Mouse (Mus musculus) liver, embryonic 11.5 days (tissue): Measurements from ENCODE around the gene Pip5kl1. TPM values are rescaled to one million over a fixed set of nuclear protein-coding genes. Genes with fewer than 3 reads are reported as not detected.

Experiments used
- ATAC-seq: fragments of 200-750 bp; cut with Nextera tagmentation; replicated peaks from 2 replicates; pipeline ENCODE4 v1.8.0; 2017; ENCODE audit warnings: moderate number of reproducible peaks, mild to moderate bottlenecking, moderate TSS enrichment, moderate library complexity; ENCODE audit not compliant: low FRiP score
- DNase-seq: peaks from one replicate; pipeline ENCODE4 v3.0.0-alpha.2; 2017; ENCODE audit warnings: low spot score
- H3K27ac ChIP-seq: fragments of 300-500 bp; sonication (generic); 2 replicates; pipeline ENCODE4 v1.5.1; 2014; ENCODE audit warnings: mild to moderate bottlenecking, low read depth, low read length, control low read depth
- H3K27me3 ChIP-seq: fragments of 300-500 bp; sonication (generic); replicated peaks from 2 replicates; pipeline ENCODE4 v1.6.1; 2014; ENCODE audit warnings: low read length, mixed read lengths; ENCODE audit not compliant: control insufficient read depth, insufficient read depth
- H3K36me3 ChIP-seq: fragments of 300-500 bp; sonication (generic); 2 replicates; pipeline ENCODE4 v1.6.1; 2014; ENCODE audit warnings: mild to moderate bottlenecking, low read length, moderate library complexity, mixed read lengths; ENCODE audit not compliant: control insufficient read depth, insufficient read depth
- H3K4me1 ChIP-seq: fragments of 300-500 bp; sonication (generic); replicated peaks from 2 replicates; pipeline ENCODE4 v1.6.1; 2014; ENCODE audit warnings: low read length, mixed read lengths; ENCODE audit not compliant: control insufficient read depth, insufficient read depth
- H3K4me2 ChIP-seq: fragments of 300-500 bp; sonication (generic); 2 replicates; pipeline ENCODE4 v1.6.1; 2014; ENCODE audit warnings: mild to moderate bottlenecking, control low read depth, moderate library complexity
- H3K4me3 ChIP-seq: fragments of 300-500 bp; sonication (generic); 2 replicates; pipeline ENCODE4 v1.5.1; 2014; ENCODE audit warnings: low read depth, low read length, control low read depth
- H3K9ac ChIP-seq: fragments of 300-500 bp; sonication (generic); 2 replicates; pipeline ENCODE4 v1.6.1; 2014; ENCODE audit warnings: low read depth, low read length, control low read depth
- H3K9me3 ChIP-seq: fragments of 300-500 bp; sonication (generic); 2 replicates; pipeline ENCODE4 v1.6.1; 2016; ENCODE audit warnings: low read length, inconsistent platforms, mixed read lengths; ENCODE audit not compliant: control insufficient read depth
- WGBS: fragments of 180-500 bp; shearing (Covaris S2); extraction: QIAGEN DNeasy Blood & Tissue Kit; methylation state at CpG from one replicate; pipeline ENCODE4 v1.1.7; 2014; 5-methylcytosine and 5-hydroxymethylcytosine counted together
- polyA plus RNA-seq: library from polyadenylated mRNA; unstranded; fragments of >200 nt; fragmentation: Nextera tagmentation; extraction: Ambion mirVana; gene quantifications from 2 replicates; pipeline ENCODE4 v1.2.1, GENCODE M21; 2014

Gene Pip5kl1
- polyA plus RNA-seq, 1 experiment from 2014 or later: 0.48 TPM

DNA sequence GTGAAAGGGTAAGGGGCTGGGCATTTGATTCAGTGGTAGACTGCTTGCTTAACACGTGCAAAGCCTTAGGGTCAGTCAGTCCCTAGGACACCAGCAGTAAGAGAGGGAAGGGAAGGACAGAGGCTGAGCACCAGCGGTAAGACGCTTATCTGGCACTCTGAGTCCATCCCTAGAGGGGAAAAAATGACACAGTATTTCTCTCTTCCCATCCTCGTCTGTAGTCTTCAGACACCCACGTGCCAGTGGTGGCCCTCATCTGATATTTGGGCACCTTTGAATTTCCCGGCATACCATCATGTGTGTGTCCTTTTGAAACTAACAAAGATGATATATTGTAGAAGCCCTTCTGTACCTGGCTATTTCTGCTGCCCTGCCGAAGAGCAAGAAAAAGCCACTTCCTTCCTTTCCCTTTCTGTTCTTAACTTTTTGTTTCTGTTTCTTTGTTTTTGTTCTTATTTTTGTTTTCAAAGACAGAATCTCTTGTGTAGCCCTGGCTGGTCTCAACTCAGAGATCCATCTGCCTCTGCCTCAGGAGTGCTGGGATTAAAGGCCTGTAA is 20.9 kb upstream of the Pip5kl1 start:
- Histone ChIP-seq H3K9ac (no peak overlapping the region), H3K4me1 (peaks cover 7% of the 10 kb centered on the region), H3K4me3 (no peak overlapping the region), H3K27me3 (no peaks in the 10 kb centered on the region), H3K9me3 (no peaks in the 10 kb centered on the region), H3K4me2 (no peak overlapping the region), H3K27ac (no peak overlapping the region), H3K36me3 (no peaks in the 10 kb centered on the region)
- no peak for ATAC-seq
- 39% methylated on average over 7 of the region's 7 CpGs for WGBS
- DNase-seq: no peak

DNA sequence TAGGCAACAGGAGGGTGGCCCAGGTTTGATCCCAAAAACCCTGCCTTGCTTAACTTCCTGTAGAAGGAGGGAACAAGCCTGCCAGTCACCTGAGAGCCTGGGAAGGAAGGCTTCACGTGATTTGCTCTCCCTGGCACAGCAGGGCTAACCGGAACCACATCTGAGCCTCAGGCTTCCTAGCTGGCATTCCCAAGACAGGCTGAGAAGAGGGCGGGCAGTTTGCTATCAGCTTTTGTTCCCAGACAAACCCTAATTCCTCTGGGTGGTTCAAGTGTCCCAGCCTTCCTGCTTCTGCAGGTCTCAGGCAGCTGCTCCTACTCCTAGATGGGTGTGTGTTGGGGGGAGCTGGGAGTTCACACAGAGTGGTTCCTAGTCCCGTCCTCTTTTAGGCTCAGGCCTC is 19.1 kb upstream of the Pip5kl1 start:
- H3K4me2 ChIP-seq: no peak overlapping the region
- no peak overlapping the region for H3K27ac ChIP-seq
- WGBS: 53% methylated on average over 4 of the region's 4 CpGs
- DNase-seq: no peak
- H3K36me3 ChIP-seq: no peaks in the 10 kb centered on the region
- H3K9ac ChIP-seq: no peak overlapping the region
- peaks cover 11% of the 10 kb centered on the region for H3K4me1 ChIP-seq
- H3K9me3 ChIP-seq: no peaks in the 10 kb centered on the region
- no peak for ATAC-seq
- no peak overlapping the region for H3K4me3 ChIP-seq
- H3K27me3 ChIP-seq: no peaks in the 10 kb centered on the region

- ATAC-seq (no peak), DNase-seq (no peak)
- WGBS: 64% methylated on average over 7 of the region's 7 CpGs
- Histone ChIP-seq H3K36me3 (no peaks in the 10 kb centered on the region), H3K27me3 (no peaks in the 10 kb centered on the region), H3K4me2 (no peak overlapping the region), H3K9ac (no peak overlapping the region), H3K4me3 (no peak overlapping the region), H3K4me1 (peaks cover 11% of the 10 kb centered on the region), H3K9me3 (no peaks in the 10 kb centered on the region), H3K27ac (no peak overlapping the region)
Measured at GRCm38 (mm10) chr2:32556019-32556418, 18.6 kb upstream of the Pip5kl1 start.

- Histone ChIP-seq H3K9ac (no peak overlapping the region), H3K4me1 (peaks cover 11% of the 10 kb centered on the region), H3K27ac (no peak overlapping the region), H3K9me3 (no peaks in the 10 kb centered on the region), H3K27me3 (no peaks in the 10 kb centered on the region), H3K4me2 (no peak overlapping the region), H3K36me3 (0 out of 2 replicates have a peak, but pooled peaks cover 2% of the 10 kb centered on the region), H3K4me3 (no peak overlapping the region)
- WGBS: 83% methylated on average over 5 of the region's 5 CpGs
- DNase-seq (no peak), ATAC-seq (no peak)
Measured at GRCm38 (mm10) chr2:32559570-32559969, 15.0 kb upstream of the Pip5kl1 start.

GRCm38 (mm10) chr2:32566536-32567063 is 8.0 kb upstream of the Pip5kl1 start:
- no peak overlapping the region for H3K9ac ChIP-seq
- no peak overlapping the region for H3K27ac ChIP-seq
- 38% methylated on average over 4 of the region's 4 CpGs for WGBS
- no peak overlapping the region for H3K4me2 ChIP-seq
- DNase-seq (no peak), ATAC-seq (no peak)
- no peaks in the 10 kb centered on the region for H3K9me3 ChIP-seq
- no peak overlapping the region for H3K4me3 ChIP-seq
- H3K4me1 ChIP-seq: peaks cover under 1% of the 10 kb centered on the region; the same call in 1 of the 2 replicates
- no peaks in the 10 kb centered on the region for H3K27me3 ChIP-seq
- H3K36me3 ChIP-seq: peaks cover 9% of the 10 kb centered on the region

- Histone ChIP-seq H3K4me3 (no peak overlapping the region), H3K36me3 (peaks cover 10% of the 10 kb centered on the region), H3K9me3 (no peaks in the 10 kb centered on the region), H3K4me1 (peaks cover 6% of the 10 kb centered on the region; the same call in 1 of the 2 replicates), H3K27me3 (no peaks in the 10 kb centered on the region), H3K9ac (no peak overlapping the region), H3K27ac (no peak overlapping the region), H3K4me2 (no peak overlapping the region)
- ATAC-seq (no peak), DNase-seq (no peak)
- 71% methylated on average over 5 of the region's 5 CpGs for WGBS
Measured at GRCm38 (mm10) chr2:32568149-32568548, 6.4 kb upstream of the Pip5kl1 start.

GRCm38 (mm10) chr2:32568941-32569340 is 5.7 kb upstream of the Pip5kl1 start:
- Histone ChIP-seq H3K9ac (no peak overlapping the region), H3K9me3 (no peaks in the 10 kb centered on the region), H3K27me3 (no peaks in the 10 kb centered on the region), H3K4me3 (no peak overlapping the region), H3K36me3 (peaks cover 10% of the 10 kb centered on the region), H3K4me1 (peaks cover 6% of the 10 kb centered on the region; the same call in 1 of the 2 replicates), H3K27ac (no peak overlapping the region), H3K4me2 (no peak overlapping the region)
- DNase-seq (no peak), ATAC-seq (no peak)
- WGBS: 91% methylated on average over 3 of the region's 3 CpGs

DNA sequence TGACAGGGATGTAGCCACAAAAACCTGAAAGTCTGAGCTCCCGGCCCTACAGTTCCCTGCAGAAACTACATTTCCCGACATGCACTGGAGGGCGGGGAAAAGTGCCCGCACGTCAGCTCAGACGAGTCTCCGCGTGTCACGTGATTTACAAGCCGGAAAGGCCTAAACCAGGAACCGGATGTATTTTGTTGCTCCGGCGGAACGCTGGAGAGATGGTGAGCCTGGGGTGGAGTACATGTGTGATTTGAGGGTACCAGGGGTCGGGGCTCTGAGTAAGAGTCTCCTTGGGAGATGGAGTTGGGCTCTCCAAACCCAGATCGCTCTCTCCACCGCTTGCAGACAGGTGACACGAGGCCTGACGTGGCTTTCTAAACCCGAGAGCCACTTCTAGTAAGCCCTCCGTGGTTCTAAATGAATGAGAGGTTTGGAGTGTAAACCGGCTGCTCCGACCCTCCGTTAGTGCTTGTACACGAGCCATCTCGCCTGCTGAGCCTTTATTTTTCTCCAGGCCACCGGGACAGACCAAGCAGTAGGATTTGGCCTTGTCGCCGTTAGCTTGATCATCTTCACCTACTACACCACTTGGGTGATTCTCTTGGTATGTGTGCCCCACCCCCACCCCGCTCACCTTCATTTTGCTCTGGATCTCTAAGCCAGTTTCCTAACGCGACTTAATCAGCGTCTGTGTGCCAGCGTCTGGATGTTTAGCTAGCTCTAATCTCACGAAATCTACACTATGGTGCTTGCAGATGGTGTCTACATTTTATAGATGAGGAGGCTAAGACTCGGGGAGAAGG is 3.7 kb upstream of the Pip5kl1 start, which contains the start of gene Dpm2:
TSS of gene Dpm2 (plus strand) at position 161 of the 797 bp plus-strand sequence.
- peaks cover 14% of the 10 kb centered on the region for H3K4me1 ChIP-seq
- peaks cover 7% of the 10 kb centered on the region for H3K27me3 ChIP-seq
- H3K9ac ChIP-seq: peak within 1 kb of the TSS; percentile 89
- peaks cover 7% of the 10 kb centered on the region for H3K36me3 ChIP-seq
- WGBS: 1% methylated on average over 36 of the region's 36 CpGs
- ATAC-seq: peak; percentile 76
- no peaks in the 10 kb centered on the region for H3K9me3 ChIP-seq
- peak within 1 kb of the TSS; percentile 71 for H3K27ac ChIP-seq
- peak within 1 kb of the TSS; percentile 92 for H3K4me3 ChIP-seq
- peak within 1 kb of the TSS; percentile 81 for H3K4me2 ChIP-seq
- DNase-seq: peak; percentile 85
